Mouse (Mus musculus): ENCODE results near the gene Ppp1r12a.

GRCm38 (mm10) chr10:108197498-108197897 is 35.5 kb downstream of the Ppp1r12a start:
- TF ChIP-seq CTCF (IDR thresholded peaks at IDR 0.05; ENCODE audit: low read depth, low read length), result no peak
- TF ChIP-seq POLR2AphosphoS5 (IDR thresholded peaks at IDR 0.05; ENCODE audit: insufficient replicate concordance, low read depth, low read length), result no peak
- TF ChIP-seq GATA2 (IDR thresholded peaks at IDR 0.05; ENCODE audit: borderline replicate concordance, low read depth, low read length), result no peak

All from G1E (cell line).